Mouse (Mus musculus) kidney, adult 2 months (tissue): ENCODE measurements around the gene Smim24.

Experiments used
- CTCF ChIP-seq: fragments of 200-500 bp; conservative IDR thresholded peaks from 2 replicates; pipeline ENCODE4 v1.5.1; 2011; ENCODE audit warnings: low read depth, mild to moderate bottlenecking, control low read depth, low read length, moderate library complexity, mixed read lengths; ENCODE audit not compliant: insufficient read depth, insufficient read length
- POLR2A ChIP-seq: fragments of 200-500 bp; IDR thresholded peaks from one replicate; pipeline ENCODE4 v1.6.1; 2011; ENCODE audit warnings: low read depth, low read length, control low read depth

DNA sequence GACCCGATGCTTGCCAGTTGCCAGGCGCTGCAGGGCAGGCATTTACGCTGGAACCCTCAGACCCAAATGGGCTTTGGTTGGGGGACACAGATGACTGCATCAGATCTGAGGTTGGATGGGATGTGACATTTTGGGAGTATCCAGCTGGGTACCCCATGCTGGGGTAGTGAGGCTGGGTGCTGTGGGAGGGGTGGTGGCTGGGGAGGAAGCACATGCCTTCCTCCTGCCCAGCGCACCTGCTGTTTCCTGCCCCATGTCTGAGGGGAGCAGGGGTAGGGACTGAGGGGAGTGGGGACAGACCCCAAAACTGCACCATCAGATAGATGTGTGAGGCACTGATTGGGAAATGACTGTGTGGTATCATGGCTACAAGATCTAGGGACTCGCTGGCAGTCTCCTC lies 3.9 kb downstream of the Smim24 start:
- TF ChIP-seq CTCF (no peak), POLR2A (no peak)
